Mouse (Mus musculus) intestine, embryonic 14.5 days (tissue): ENCODE data around the gene Ubash3b. TPM values are rescaled to one million over a fixed set of nuclear protein-coding genes. Genes with fewer than 3 reads are reported as not detected.

ENCODE experiments used
- ATAC-seq: fragments of 200-750 bp; cut with Nextera tagmentation; replicated peaks from 2 replicates; pipeline ENCODE4 v1.8.0; 2017; ENCODE audit warnings: low read depth, moderate number of reproducible peaks, moderate TSS enrichment, moderate library complexity; ENCODE audit not compliant: low FRiP score, low TSS enrichment
- DNase-seq: peaks from one replicate; pipeline ENCODE4 v3.0.0-alpha.2; 2018; ENCODE audit warnings: low spot score
- H3K27ac ChIP-seq: fragments of 300-500 bp; sonication (generic); 2 replicates; pipeline ENCODE4 v1.5.1; 2014; ENCODE audit warnings: low read depth, mild to moderate bottlenecking, control low read depth
- H3K27me3 ChIP-seq: fragments of 300-500 bp; sonication (generic); replicated peaks from 2 replicates; pipeline ENCODE4 v1.6.1; 2014; ENCODE audit warnings: low read length, control low read depth; ENCODE audit not compliant: control insufficient read depth, insufficient read depth
- H3K36me3 ChIP-seq: fragments of 300-500 bp; sonication (generic); 2 replicates; pipeline ENCODE4 v1.6.1; 2014; ENCODE audit warnings: low read length, control low read depth; ENCODE audit not compliant: control insufficient read depth, insufficient read depth
- H3K4me1 ChIP-seq: fragments of 300-500 bp; sonication (generic); replicated peaks from 2 replicates; pipeline ENCODE4 v1.6.1; 2014; ENCODE audit warnings: low read length, control low read depth, mixed read lengths; ENCODE audit not compliant: control insufficient read depth, insufficient read depth
- H3K4me2 ChIP-seq: fragments of 300-500 bp; sonication (generic); 2 replicates; pipeline ENCODE4 v1.6.1; 2014; ENCODE audit warnings: low read length
- H3K4me3 ChIP-seq: fragments of 300-500 bp; sonication (generic); 2 replicates; pipeline ENCODE4 v1.5.1; 2014; ENCODE audit warnings: low read depth, low read length, control low read depth, mixed read lengths
- H3K9ac ChIP-seq: fragments of 300-500 bp; sonication (generic); 2 replicates; pipeline ENCODE4 v1.6.1; 2014; ENCODE audit warnings: mild to moderate bottlenecking, low read length
- H3K9me3 ChIP-seq: fragments of 300-500 bp; sonication (generic); 2 replicates; pipeline ENCODE4 v1.6.1; 2016; ENCODE audit warnings: low read length, control low read depth; ENCODE audit not compliant: control insufficient read depth
- WGBS: fragments of 180-500 bp; shearing (Covaris S2); extraction: QIAGEN DNeasy Blood & Tissue Kit; methylation state at CpG from one replicate; pipeline ENCODE4 v1.1.7; 2014; 5-methylcytosine and 5-hydroxymethylcytosine counted together
- polyA plus RNA-seq: library from polyadenylated mRNA; unstranded; fragments of >200 nt; fragmentation: Nextera tagmentation; extraction: Ambion mirVana; gene quantifications from 2 replicates; pipeline ENCODE4 v1.2.1, GENCODE M21; 2014

Gene Ubash3b
- polyA plus RNA-seq, 1 experiment from 2014 or later: 5.5 TPM

DNA sequence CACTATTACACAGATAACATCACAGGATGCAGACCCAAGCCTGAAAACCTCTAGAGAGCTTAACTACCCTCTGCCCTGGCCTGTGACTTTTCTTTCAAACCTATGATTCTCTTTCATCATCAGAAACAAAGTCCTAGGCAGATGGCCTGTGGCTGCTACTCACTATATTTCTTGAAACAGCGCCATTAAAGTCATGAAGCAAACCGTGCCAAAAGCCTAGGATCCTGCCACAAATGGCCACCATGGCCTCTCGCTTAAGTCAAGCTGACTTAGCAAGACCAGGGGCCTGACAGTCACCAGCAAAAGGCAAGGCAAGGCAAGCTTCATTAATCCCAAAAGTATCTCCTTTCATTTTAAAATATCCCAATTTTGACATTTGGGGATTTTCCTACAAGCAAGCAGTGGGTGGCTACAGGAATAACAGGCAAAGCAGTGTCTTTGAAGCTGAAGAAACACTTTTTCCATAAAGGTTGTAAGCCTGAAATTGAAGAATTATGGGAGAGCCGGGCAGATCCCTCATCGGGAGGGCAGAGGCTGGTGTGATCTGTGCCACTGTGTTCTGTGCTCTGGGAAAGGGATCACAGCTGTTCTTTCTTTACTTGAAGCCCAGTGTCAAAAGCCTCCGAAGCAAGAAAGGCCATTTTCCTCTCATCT lies 39.7 kb downstream of the Ubash3b start:
- H3K27ac ChIP-seq: no peak overlapping the region
- ATAC-seq (no peak), DNase-seq (no peak)
- H3K36me3 ChIP-seq: no peaks in the 10 kb centered on the region
- H3K4me1 ChIP-seq: no peaks in the 10 kb centered on the region
- H3K27me3 ChIP-seq: no peaks in the 10 kb centered on the region
- H3K9ac ChIP-seq: no peak overlapping the region
- WGBS: 84% methylated on average over 6 of the region's 6 CpGs
- H3K4me2 ChIP-seq: no peak overlapping the region
- H3K9me3 ChIP-seq: no peaks in the 10 kb centered on the region
- H3K4me3 ChIP-seq: no peak overlapping the region

DNA sequence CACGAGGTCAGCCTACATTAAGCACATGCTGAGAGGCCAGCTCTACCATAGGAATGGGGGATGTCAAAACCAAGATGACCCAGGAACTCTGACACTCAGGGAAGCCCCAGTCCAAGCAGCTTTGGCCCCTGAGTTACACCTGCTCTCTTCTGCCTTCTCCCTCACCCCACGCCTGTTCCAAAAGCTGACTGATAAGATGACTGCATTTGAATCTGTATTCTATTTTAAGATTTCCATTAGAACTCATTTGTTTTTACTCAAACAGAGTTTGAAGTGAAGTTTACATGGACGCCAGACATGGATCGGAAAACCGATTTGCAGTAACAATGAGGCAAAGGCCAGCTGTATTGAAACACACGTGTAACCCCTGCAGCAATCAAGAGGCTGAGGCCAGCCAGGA lies 41.5 kb downstream of the Ubash3b start:
- Histone ChIP-seq H3K4me2 (no peak overlapping the region), H3K27me3 (no peaks in the 10 kb centered on the region), H3K9me3 (no peaks in the 10 kb centered on the region), H3K36me3 (no peaks in the 10 kb centered on the region), H3K27ac (no peak overlapping the region), H3K4me3 (no peak overlapping the region), H3K4me1 (no peaks in the 10 kb centered on the region), H3K9ac (no peak overlapping the region)
- ATAC-seq (no peak), DNase-seq (no peak)
- WGBS: 67% methylated on average over 6 of the region's 6 CpGs

DNA sequence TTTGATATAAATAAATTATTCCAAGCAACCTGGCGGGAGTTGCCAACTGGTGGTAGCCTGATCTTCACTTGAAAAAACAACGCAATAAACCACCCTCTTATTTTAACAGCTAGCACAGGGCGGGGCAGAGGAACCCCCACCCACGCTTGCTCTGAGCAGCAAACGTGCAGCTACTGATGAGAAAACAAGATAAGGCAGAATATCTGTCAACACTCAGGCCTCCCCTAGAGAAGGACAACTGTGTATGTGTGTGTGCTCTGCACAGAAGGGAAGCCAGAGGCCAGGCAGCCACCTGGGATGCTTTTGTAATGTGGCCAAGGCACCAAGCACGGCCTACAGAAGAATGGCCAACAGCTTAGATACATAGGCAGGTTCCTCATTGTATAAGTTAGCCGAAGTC lies 43.4 kb downstream of the Ubash3b start:
- Histone ChIP-seq H3K4me3 (no peak overlapping the region), H3K9ac (no peak overlapping the region), H3K4me2 (no peak overlapping the region), H3K9me3 (no peaks in the 10 kb centered on the region), H3K27ac (no peak overlapping the region), H3K4me1 (no peaks in the 10 kb centered on the region), H3K27me3 (no peaks in the 10 kb centered on the region), H3K36me3 (no peaks in the 10 kb centered on the region)
- ATAC-seq: no peak
- 50% methylated on average over 7 of the region's 7 CpGs for WGBS
- DNase-seq: no peak

GRCm38 (mm10) chr9:41116126-41116525 lies 45.4 kb downstream of the Ubash3b start:
- Histone ChIP-seq H3K27ac (no peak overlapping the region), H3K4me2 (no peak overlapping the region), H3K4me1 (no peaks in the 10 kb centered on the region), H3K4me3 (no peak overlapping the region), H3K36me3 (no peaks in the 10 kb centered on the region), H3K9ac (no peak overlapping the region), H3K27me3 (no peaks in the 10 kb centered on the region), H3K9me3 (no peaks in the 10 kb centered on the region)
- ATAC-seq (no peak), DNase-seq (no peak)
- WGBS: 82% methylated on average over 12 of the region's 12 CpGs

DNA sequence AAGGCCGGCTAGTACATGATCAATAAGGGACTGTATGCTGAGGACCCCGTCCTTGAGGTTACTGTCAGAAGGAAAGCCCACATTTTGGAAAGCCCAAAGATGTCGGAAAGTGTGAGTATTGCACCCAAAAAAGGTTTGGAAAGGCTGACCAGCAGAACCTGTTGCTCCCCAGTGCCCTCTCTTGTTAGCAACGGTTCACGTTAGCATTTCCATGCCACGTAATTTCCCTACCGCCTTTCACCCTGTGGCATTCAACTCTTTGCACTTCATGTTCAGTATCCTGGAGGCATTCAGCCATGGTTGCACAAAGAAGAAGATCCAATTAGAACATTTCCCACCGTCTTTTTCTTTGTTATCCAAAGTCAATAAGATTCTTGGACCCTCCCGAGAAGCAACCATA lies 47.1 kb downstream of the Ubash3b start:
- H3K4me3 ChIP-seq: no peak overlapping the region
- no peak overlapping the region for H3K27ac ChIP-seq
- H3K9ac ChIP-seq: no peak overlapping the region
- DNase-seq (no peak), ATAC-seq (no peak)
- 94% methylated on average over 9 of the region's 9 CpGs for WGBS
- no peaks in the 10 kb centered on the region for H3K27me3 ChIP-seq
- H3K4me1 ChIP-seq: no peaks in the 10 kb centered on the region
- H3K9me3 ChIP-seq: no peaks in the 10 kb centered on the region
- H3K4me2 ChIP-seq: no peak overlapping the region
- H3K36me3 ChIP-seq: no peaks in the 10 kb centered on the region

GRCm38 (mm10) chr9:41109749-41110148 lies 51.7 kb downstream of the Ubash3b start:
- H3K27ac ChIP-seq: no peak overlapping the region
- H3K9me3 ChIP-seq: no peaks in the 10 kb centered on the region
- no peaks in the 10 kb centered on the region for H3K27me3 ChIP-seq
- 85% methylated on average over 7 of the region's 7 CpGs for WGBS
- no peak overlapping the region for H3K4me3 ChIP-seq
- no peaks in the 10 kb centered on the region for H3K36me3 ChIP-seq
- H3K9ac ChIP-seq: no peak overlapping the region
- no peak for ATAC-seq
- no peak overlapping the region for H3K4me2 ChIP-seq
- DNase-seq: no peak
- H3K4me1 ChIP-seq: peaks cover 7% of the 10 kb centered on the region; the same call in 1 of the 2 replicates

- Histone ChIP-seq H3K9me3 (no peaks in the 10 kb centered on the region), H3K4me2 (no peak overlapping the region), H3K4me1 (peaks cover 9% of the 10 kb centered on the region; the same call in 1 of the 2 replicates), H3K27ac (no peak overlapping the region), H3K4me3 (no peak overlapping the region), H3K36me3 (no peaks in the 10 kb centered on the region), H3K9ac (no peak overlapping the region), H3K27me3 (no peaks in the 10 kb centered on the region)
- ATAC-seq (no peak), DNase-seq (no peak)
- 44% methylated on average over 14 of the region's 14 CpGs for WGBS
These were observed 52.9 kb downstream of the Ubash3b start for GRCm38 (mm10) chr9:41108324-41109180.

DNA sequence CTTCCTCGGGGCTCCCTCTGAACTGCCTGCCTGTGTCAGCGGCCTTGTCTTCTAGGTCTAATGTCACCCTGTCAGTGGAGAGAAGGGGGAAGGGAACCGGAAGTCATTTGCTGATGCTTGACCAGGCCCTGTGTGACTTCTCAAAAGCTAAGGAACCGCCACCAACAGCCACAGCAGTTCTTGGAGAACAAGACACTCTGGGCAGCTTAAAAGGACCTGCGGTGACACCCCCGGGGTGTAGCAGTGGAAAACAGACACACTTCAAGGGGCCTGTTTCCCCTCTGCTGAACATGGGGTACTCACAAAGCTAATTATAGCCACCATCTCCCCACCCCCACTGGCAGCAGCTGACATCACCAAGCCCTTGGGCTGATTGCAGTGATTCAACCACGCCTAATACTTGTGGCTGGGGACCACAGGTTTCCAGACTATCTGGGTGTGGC lies 56.3 kb downstream of the Ubash3b start:
- H3K27me3 ChIP-seq: no peaks in the 10 kb centered on the region
- H3K27ac ChIP-seq: no peak overlapping the region
- no peak overlapping the region for H3K4me2 ChIP-seq
- ATAC-seq (no peak), DNase-seq (no peak)
- no peak overlapping the region for H3K4me3 ChIP-seq
- WGBS: 52% methylated on average over 7 of the region's 7 CpGs
- H3K9ac ChIP-seq: no peak overlapping the region
- H3K4me1 ChIP-seq: peaks cover 9% of the 10 kb centered on the region; the same call in 1 of the 2 replicates
- no peaks in the 10 kb centered on the region for H3K9me3 ChIP-seq
- no peaks in the 10 kb centered on the region for H3K36me3 ChIP-seq
